Mouse (Mus musculus) lung, postnatal 0 days (tissue): ENCODE measurements at regions not wholly inside any gene's neighbourhood (a gene's known extent, or its start where the extent isn't known, plus 50 kb on each side); places are given as distances from the start of the nearest gene placed in this dataset.

Source experiments
- CTCF ChIP-seq: IDR thresholded peaks from 2 replicates; pipeline ENCODE4 v1.5.1; 2016; ENCODE audit warnings: antibody characterized with exemption, mild to moderate bottlenecking
- EP300 ChIP-seq: IDR thresholded peaks from 2 replicates; pipeline ENCODE4 v1.6.1; 2016; ENCODE audit warnings: antibody characterized with exemption, mild to moderate bottlenecking, control low read depth

DNA sequence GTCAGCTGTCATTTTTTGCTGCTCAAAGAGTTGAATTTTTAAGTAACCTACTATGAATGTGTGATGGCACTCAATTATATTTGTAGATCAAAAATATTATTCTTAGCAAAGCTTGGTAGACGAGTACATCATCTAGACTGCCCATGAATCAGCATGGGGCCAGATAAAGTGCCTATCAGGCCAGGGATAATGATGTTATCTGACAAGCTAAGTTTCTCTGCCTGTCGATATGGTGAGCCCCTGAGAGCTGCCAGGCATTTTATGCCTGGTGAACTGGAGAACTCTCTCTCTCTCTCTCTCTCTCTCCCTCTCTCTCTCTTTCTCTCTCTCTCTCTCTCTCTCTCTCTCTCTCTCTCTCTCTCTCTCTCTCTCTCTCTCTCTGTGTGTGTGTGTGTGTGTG is 171.2 kb downstream of the Ptprc start:
- TF ChIP-seq EP300 (no peak), CTCF (no peak)
